Mouse (Mus musculus): Measurements from ENCODE around the gene Aqp2. TPM values are rescaled to one million over a fixed set of nuclear protein-coding genes. Genes with fewer than 3 reads are reported as not detected.

The Aqp2 gene
- not detected in 2 replicates for polyA plus RNA-seq (2011; ENCODE audit: insufficient read depth, insufficient read length, low replicate concordance, missing spikeins)

DNA sequence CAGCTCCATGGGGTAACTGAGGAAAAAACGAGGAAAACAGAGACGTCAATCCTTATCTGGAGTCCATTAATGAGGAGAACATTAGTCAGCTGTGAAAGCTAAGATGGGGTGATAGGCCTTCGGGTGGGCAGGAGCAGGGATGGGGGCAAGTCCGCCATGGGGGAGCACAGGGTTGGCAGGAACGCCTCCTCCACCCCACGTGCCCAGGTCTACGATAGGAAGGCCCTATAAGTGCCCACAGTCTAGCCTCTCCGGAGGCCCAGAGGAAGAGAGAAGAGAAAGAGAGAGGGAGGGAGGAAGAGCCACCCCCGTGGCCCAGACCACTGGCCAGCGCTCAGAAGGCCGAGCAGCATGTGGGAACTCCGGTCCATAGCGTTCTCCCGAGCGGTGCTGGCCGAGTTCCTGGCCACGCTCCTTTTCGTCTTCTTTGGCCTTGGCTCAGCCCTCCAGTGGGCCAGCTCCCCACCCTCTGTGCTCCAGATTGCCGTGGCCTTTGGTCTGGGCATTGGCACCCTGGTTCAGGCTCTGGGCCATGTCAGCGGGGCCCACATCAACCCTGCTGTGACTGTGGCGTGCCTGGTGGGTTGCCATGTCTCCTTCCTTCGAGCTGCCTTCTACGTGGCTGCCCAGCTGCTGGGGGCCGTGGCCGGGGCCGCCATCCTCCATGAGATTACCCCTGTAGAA, at the start of gene Aqp2:
Gene Aqp2, plus strand, starts transcription at position 254 of the 684 bp plus-strand sequence.
- TF ChIP-seq CTCF (IDR thresholded peaks at IDR 0.05; ENCODE audit: control insufficient read depth, insufficient read depth, low read length), result no peak
- TF ChIP-seq POLR2A (IDR thresholded peaks at IDR 0.05; ENCODE audit: borderline replicate concordance, control insufficient read depth, low read depth, low read length), result no peak
- H3K27ac ChIP-seq (ENCODE audit: control insufficient read depth, insufficient read depth, low read depth, low read length, poor library complexity), result no peak within 1 kb of the TSS
- H3K4me1 ChIP-seq (ENCODE audit: control insufficient read depth, insufficient read depth, low read length), result no peaks in the 10 kb centered on the region
- H3K4me3 ChIP-seq (replicated peaks; ENCODE audit: control insufficient read depth, low read depth, low read length), result no peak within 1 kb of the TSS
- WGBS, result 74% methylated on average over 26 of the region's 26 CpGs

DNA sequence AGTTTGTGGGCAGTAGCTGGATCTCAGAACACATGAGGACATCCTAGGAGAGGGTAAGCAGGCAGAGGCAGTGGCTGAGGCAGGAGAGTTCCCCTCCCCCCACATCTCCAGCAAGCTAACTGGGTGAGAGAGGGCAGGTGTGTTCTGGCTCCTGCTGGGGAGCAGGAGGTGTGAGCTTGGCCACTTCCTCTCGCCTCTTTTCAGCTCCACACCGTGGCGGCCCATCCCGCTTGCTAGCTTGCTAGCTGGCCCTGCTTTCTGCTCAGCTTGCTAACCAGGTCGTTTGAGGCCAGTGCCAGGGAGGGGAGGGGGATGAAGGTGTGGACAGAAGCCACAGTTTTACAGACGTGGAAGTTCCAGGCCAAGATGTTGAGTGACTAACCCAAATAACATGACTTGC, 47.7 kb upstream of the Aqp2 start:
- no peak overlapping the region for H3K4me3 ChIP-seq (replicated peaks; ENCODE audit: control insufficient read depth, low read depth, low read length)
- no peak for TF ChIP-seq CTCF (IDR thresholded peaks at IDR 0.05; ENCODE audit: control insufficient read depth, insufficient read depth, low read length)
- no peak overlapping the region for H3K27ac ChIP-seq (ENCODE audit: control insufficient read depth, insufficient read depth, low read depth, low read length, poor library complexity)
- no peaks in the 10 kb centered on the region for H3K4me1 ChIP-seq (ENCODE audit: control insufficient read depth, insufficient read depth, low read length)
- 6% methylated on average over 6 of the region's 6 CpGs for WGBS

DNA sequence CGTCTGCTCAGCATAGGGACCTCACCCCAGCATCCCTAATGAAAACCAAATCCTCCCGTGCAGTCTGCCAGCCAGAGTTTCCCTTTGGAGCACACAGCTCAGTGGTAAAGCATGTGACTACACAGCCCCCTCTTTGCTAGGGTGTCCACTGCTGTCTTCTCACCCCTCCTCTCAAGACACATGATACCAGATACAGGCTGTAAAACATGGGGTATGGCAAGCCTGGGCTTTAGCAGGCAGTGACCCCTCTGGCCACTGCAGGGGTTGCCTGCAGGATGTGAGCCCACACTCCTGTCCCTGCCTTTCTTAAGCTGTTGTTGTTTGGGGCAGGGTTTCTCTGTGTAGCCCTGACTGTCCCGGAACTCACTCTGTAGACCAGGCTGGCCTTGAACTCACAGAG, 46.8 kb upstream of the Aqp2 start:
- WGBS, result 80% methylated on average over 3 of the region's 3 CpGs
- no peak for TF ChIP-seq CTCF (IDR thresholded peaks at IDR 0.05; ENCODE audit: control insufficient read depth, insufficient read depth, low read length)
- no peak for TF ChIP-seq POLR2A (IDR thresholded peaks at IDR 0.05; ENCODE audit: borderline replicate concordance, control insufficient read depth, low read depth, low read length)
- Histone ChIP-seq H3K4me1 (ENCODE audit: control insufficient read depth, insufficient read depth, low read length) (no peaks in the 10 kb centered on the region), H3K4me3 (replicated peaks; ENCODE audit: control insufficient read depth, low read depth, low read length) (no peak overlapping the region), H3K27ac (ENCODE audit: control insufficient read depth, insufficient read depth, low read depth, low read length, poor library complexity) (no peak overlapping the region)

DNA sequence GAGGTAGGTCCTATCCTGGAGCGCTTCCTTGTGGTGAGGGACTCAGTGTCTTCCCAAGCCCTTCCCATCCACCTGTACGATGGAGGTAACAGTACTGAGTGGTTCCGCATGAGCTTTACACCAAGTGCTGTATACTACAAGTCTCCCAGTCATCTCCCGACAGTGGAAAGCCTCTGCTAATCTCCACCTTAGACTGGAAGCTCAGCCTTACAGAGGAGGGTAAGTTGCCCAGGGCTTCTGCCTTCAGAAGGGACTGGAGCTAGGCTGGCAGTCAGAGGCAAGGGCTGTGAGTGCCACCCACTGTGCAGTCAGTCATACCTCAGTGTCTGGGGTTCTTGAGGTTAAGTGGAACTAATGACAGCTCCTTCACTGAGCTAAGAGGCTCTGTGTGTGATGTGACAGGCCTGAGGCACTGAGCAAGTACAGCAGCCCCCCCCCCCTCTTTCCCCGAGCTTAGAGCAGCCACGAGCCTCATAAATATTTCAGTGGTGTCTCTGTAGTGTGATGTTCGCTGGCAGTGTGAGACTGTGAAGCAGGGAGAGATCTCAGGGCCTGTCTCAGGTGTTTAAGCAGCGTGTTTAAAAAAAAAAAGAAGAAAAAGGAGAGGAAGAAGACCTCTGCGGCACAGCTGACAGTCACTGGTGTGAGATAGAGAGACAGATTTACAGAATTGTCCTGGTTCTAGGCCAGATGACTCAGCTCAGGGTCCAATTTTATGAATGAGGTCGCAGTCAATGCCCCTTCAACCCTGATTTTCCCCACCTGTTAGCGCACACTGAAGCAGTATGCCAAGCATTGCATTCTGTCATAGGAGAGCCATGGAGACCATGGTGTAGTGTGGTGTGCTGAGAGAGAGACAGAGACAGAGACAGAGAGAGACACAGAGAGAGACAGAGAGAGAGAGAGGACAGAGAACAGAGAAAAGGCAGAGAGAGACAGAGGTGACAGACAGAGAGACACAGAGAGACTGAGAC, 41.7 kb upstream of the Aqp2 start:
- Histone ChIP-seq H3K4me1 (ENCODE audit: control insufficient read depth, insufficient read depth, low read length) (no peaks in the 10 kb centered on the region), H3K4me3 (replicated peaks; ENCODE audit: control insufficient read depth, low read depth, low read length) (no peak overlapping the region), H3K27ac (ENCODE audit: control insufficient read depth, insufficient read depth, low read depth, low read length, poor library complexity) (no peak overlapping the region)
- WGBS, result 58% methylated on average over 11 of the region's 11 CpGs
- TF ChIP-seq CTCF (IDR thresholded peaks at IDR 0.05; ENCODE audit: control insufficient read depth, insufficient read depth, low read length), result no peak

DNA sequence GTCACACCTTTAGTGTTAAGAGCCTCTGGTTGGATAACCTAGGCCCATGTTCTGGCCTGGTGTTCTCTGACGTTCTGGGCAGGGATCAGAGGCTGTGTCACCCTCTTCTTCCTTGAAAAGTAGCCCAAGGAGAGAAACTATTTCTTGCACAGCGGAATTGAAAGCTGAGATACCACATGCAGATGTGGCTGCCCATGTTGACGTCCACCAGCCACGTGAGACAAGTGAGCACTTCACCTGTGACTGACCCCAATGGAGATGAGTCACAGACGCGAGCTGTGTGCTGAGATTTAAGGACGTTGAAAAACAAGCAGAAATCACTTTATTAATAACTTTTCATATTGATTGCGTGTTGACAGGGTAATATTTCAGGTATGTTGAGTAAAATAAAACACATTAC, 39.0 kb upstream of the Aqp2 start:
- H3K27ac ChIP-seq (ENCODE audit: control insufficient read depth, insufficient read depth, low read depth, low read length, poor library complexity), result no peak overlapping the region
- no peaks in the 10 kb centered on the region for H3K4me1 ChIP-seq (ENCODE audit: control insufficient read depth, insufficient read depth, low read length)
- H3K4me3 ChIP-seq (replicated peaks; ENCODE audit: control insufficient read depth, low read depth, low read length), result no peak overlapping the region
- 73% methylated on average over 8 of the region's 8 CpGs for WGBS
- TF ChIP-seq POLR2A (IDR thresholded peaks at IDR 0.05; ENCODE audit: borderline replicate concordance, control insufficient read depth, low read depth, low read length), result no peak
- no peak for TF ChIP-seq CTCF (IDR thresholded peaks at IDR 0.05; ENCODE audit: control insufficient read depth, insufficient read depth, low read length)

DNA sequence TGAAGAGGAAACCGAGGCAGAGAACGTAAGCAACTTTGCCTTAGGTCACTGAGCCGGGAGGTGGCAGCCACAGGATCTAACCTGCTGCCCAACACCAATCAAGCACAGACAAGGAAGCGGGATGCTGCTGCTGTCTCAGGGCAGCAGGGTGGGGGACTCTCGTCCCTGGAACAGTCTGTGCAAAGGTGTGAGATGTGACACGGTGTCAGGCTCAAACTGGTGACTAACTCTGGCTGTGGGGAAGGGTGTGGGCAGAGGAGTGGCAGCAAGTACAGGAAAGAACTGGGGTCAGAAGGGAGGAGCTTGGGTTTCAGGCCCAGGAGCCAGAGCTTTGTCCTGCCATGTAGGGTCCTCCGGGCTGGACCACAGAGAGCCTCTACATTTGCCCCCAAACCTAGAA, 34.8 kb upstream of the Aqp2 start:
- no peak overlapping the region for H3K4me3 ChIP-seq (replicated peaks; ENCODE audit: control insufficient read depth, low read depth, low read length)
- no peaks in the 10 kb centered on the region for H3K4me1 ChIP-seq (ENCODE audit: control insufficient read depth, insufficient read depth, low read length)
- H3K27ac ChIP-seq (ENCODE audit: control insufficient read depth, insufficient read depth, low read depth, low read length, poor library complexity), result no peak overlapping the region
- TF ChIP-seq POLR2A (IDR thresholded peaks at IDR 0.05; ENCODE audit: borderline replicate concordance, control insufficient read depth, low read depth, low read length), result no peak
- TF ChIP-seq CTCF (IDR thresholded peaks at IDR 0.05; ENCODE audit: control insufficient read depth, insufficient read depth, low read length), result no peak
- 45% methylated on average over 7 of the region's 7 CpGs for WGBS

DNA sequence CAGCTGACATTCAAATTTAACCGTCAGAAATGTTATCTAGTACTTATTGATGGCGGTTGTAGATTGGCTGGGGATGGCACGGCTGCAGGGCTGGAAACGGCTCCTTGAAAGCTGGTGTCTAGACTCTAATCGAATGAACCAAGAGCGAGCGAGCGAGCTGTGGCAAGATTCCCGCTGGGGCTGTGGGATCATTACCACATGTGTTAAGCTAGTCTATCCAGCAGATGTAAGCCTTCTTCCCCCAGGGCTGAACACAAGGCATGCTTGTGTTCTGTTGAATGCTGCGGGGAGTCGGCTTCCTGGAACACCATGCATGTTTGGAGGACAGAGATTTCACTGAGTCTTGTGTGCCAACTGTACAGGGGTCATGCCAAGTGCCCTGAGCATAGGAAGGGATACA, 32.3 kb upstream of the Aqp2 start:
- no peak overlapping the region for H3K4me3 ChIP-seq (replicated peaks; ENCODE audit: control insufficient read depth, low read depth, low read length)
- TF ChIP-seq CTCF (IDR thresholded peaks at IDR 0.05; ENCODE audit: control insufficient read depth, insufficient read depth, low read length) (no peak), POLR2A (IDR thresholded peaks at IDR 0.05; ENCODE audit: borderline replicate concordance, control insufficient read depth, low read depth, low read length) (no peak)
- H3K4me1 ChIP-seq (ENCODE audit: control insufficient read depth, insufficient read depth, low read length), result no peaks in the 10 kb centered on the region
- no peak overlapping the region for H3K27ac ChIP-seq (ENCODE audit: control insufficient read depth, insufficient read depth, low read depth, low read length, poor library complexity)
- WGBS, result 80% methylated on average over 11 of the region's 11 CpGs

DNA sequence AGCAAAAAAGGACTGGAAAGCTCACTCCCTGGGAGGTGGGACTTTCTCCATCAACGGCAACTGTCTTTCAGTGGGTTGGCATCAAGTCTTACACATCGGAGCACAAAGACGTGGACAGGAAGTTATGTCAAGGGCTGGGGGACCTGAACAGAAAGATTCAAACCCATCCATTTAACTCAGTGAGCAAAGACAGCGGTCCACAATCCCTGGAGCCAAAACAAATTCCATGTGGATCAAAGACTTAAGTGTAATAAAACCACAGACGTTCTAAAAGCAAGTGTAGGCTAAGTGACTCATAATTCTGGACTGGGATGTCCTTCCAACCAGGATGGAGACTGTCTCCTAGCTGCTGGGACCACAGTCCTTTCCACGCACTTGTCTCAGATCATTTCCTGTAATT, 31.1 kb upstream of the Aqp2 start:
- WGBS, result 55% methylated on average over 6 of the region's 6 CpGs
- H3K4me1 ChIP-seq (ENCODE audit: control insufficient read depth, insufficient read depth, low read length), result no peaks in the 10 kb centered on the region
- TF ChIP-seq POLR2A (IDR thresholded peaks at IDR 0.05; ENCODE audit: borderline replicate concordance, control insufficient read depth, low read depth, low read length) (no peak), CTCF (IDR thresholded peaks at IDR 0.05; ENCODE audit: control insufficient read depth, insufficient read depth, low read length) (no peak)
- no peak overlapping the region for H3K27ac ChIP-seq (ENCODE audit: control insufficient read depth, insufficient read depth, low read depth, low read length, poor library complexity)
- no peak overlapping the region for H3K4me3 ChIP-seq (replicated peaks; ENCODE audit: control insufficient read depth, low read depth, low read length)

Data from bone marrow, adult 2 months (tissue).